ENCODE assay signal across 8 mouse cellular contexts in the genomic region with DNA sequence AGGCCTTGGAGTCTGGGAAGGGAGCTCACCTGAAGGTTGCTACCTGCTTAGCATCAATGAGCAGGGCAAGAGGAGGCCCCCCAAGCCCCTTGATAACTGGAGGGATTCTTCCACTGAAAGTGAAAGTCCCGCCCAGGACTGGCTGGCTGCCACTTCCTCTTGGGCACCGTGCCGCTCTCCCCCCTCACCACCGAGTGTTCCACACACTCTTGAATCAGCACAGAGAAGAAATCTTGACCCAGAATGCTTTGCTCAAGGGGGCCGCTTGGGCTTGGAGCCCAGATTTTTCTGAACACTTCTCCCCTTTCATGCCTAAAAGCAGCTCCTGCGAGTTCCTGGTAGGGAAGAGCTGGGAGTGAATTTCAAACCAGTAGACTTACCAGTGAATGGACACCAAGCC.
DNase-seq lines count a peak whose midpoint lies in the region; ATAC-seq lines count a peak whose summit lies in the region.

No protein-coding gene starts in this region.

- H3K9me3 ChIP-seq in forebrain, embryonic 12.5 days: no peaks in the 10 kb centered on the region
- H3K9me3 ChIP-seq in forebrain, embryonic 11.5 days (ENCODE audit: control insufficient read depth, low read length): no peaks in the 10 kb centered on the region
- H3K9me3 ChIP-seq in stomach, embryonic 15.5 days: no peaks in the 10 kb centered on the region

- no peaks in the 10 kb centered on the region for H3K4me1 ChIP-seq in forebrain, embryonic 12.5 days
- H3K4me1 ChIP-seq in forebrain, embryonic 11.5 days (replicated peaks; ENCODE audit: control insufficient read depth, insufficient read depth, low read length): no peaks in the 10 kb centered on the region
- peaks cover 14% of the 10 kb centered on the region; the same call in 1 of the 2 replicates for H3K4me1 ChIP-seq in stomach, embryonic 15.5 days

- H3K27me3 ChIP-seq in forebrain, embryonic 12.5 days: no peaks in the 10 kb centered on the region
- H3K27me3 ChIP-seq in forebrain, embryonic 11.5 days (ENCODE audit: control insufficient read depth, insufficient read depth, low read length): no peaks in the 10 kb centered on the region
- H3K27me3 ChIP-seq in stomach, embryonic 15.5 days (replicated peaks): no peaks in the 10 kb centered on the region

- peaks cover 23% of the 10 kb centered on the region for H3K36me3 ChIP-seq in forebrain, embryonic 12.5 days (replicated peaks)
- H3K36me3 ChIP-seq in forebrain, embryonic 11.5 days (ENCODE audit: control insufficient read depth, insufficient read depth, low read length): no peaks in the 10 kb centered on the region
- no peaks in the 10 kb centered on the region for H3K36me3 ChIP-seq in stomach, embryonic 15.5 days

- H3K4me2 ChIP-seq in forebrain, embryonic 12.5 days: no peak overlapping the region
- no peak overlapping the region for H3K4me2 ChIP-seq in forebrain, embryonic 11.5 days (ENCODE audit: low read depth, low read length, severe bottlenecking)
- H3K4me2 ChIP-seq in stomach, embryonic 15.5 days: peak overlapping the region; percentile 42

- no peak overlapping the region for H3K4me3 ChIP-seq in forebrain, embryonic 12.5 days (replicated peaks)
- H3K4me3 ChIP-seq in forebrain, embryonic 11.5 days (ENCODE audit: low read depth, low read length): no peak overlapping the region
- no peak overlapping the region for H3K4me3 ChIP-seq in stomach, embryonic 15.5 days (replicated peaks)

- H3K9ac ChIP-seq in forebrain, embryonic 12.5 days: no peak overlapping the region
- no peak overlapping the region for H3K9ac ChIP-seq in forebrain, embryonic 11.5 days (ENCODE audit: low read length)
- no peak overlapping the region for H3K9ac ChIP-seq in stomach, embryonic 15.5 days

- intact Hi-C loops in gastrocnemius, postnatal 14 days (cut with DNase I; ENCODE audit: low total_unique reads): no loop called here
- intact Hi-C loops in left cerebral cortex, postnatal 36 days (cut with DNase I): loop anchor here (5.0 kb wide), 1 partner anchor 113 kb away; the partner anchor contains the start of gene Plxnc1

- peak overlapping the region; percentile 54; the same call in 1 of the 2 replicates for H3K27ac ChIP-seq in forebrain, embryonic 12.5 days
- no peak overlapping the region for H3K27ac ChIP-seq in forebrain, embryonic 11.5 days (ENCODE audit: low read depth, low read length)
- H3K27ac ChIP-seq in stomach, embryonic 15.5 days: peak overlapping the region; percentile 76

- WGBS in forebrain, embryonic 12.5 days: 69% methylated on average over 6 of the region's 6 CpGs
- 85% methylated on average over 6 of the region's 6 CpGs for WGBS in forebrain, embryonic 11.5 days
- 20% methylated on average over 6 of the region's 6 CpGs for WGBS in stomach, embryonic 15.5 days

- ATAC-seq in forebrain, embryonic 12.5 days (ENCODE audit: low FRiP score): peak; percentile 61; the same call in 1 of the 2 replicates
- no peak for ATAC-seq in forebrain, embryonic 11.5 days (replicated peaks; ENCODE audit: low FRiP score)
- ATAC-seq in stomach, embryonic 15.5 days (ENCODE audit: insufficient read depth, low FRiP score, low read depth): peak; percentile 63; the same call in 1 of the 2 replicates

- no peak for DNase-seq in forebrain, embryonic 11.5 days (ENCODE audit: low spot score)
- peak; percentile 30 to 44 for DNase-seq in cerebellum, adult 18-20 months
- peak; percentile 82 for DNase-seq in gastrocnemius, postnatal 14 days
- peak; percentile 67 for DNase-seq in kidney, adult 18-20 months
- peak; percentile 88 to 92 for DNase-seq in left cerebral cortex, postnatal 36 days (ENCODE audit: low spot score in 2 of 2)
- peak; percentile 14 to 59 for DNase-seq in monocyte, adult 2 months (ENCODE audit: low read depth in 1 of 2, low spot score in 2 of 2)
